Mouse (Mus musculus) gastrocnemius, postnatal 4 days (tissue): Measurements from ENCODE around the gene Erp44. TPM values are rescaled to one million over a fixed set of nuclear protein-coding genes. Genes with fewer than 3 reads are reported as not detected.

Experiments
- DNase-seq, 2 experiments: peaks; one replicate each; pipeline ENCODE4 v3.0.0; 2021 to 2022; ENCODE audit warnings: low spot score in 2 of 2, mixed read lengths in 2 of 2
- microRNA-seq: library from miRNA; unstranded; fragments of <30 nt; microRNA quantifications from one replicate; pipeline ENCODE4 v1.2.0, GENCODE M21; 2021
- total RNA-seq, 2 experiments: library from RNA; stranded (reverse); gene quantifications; 2 replicates each; pipeline ENCODE4 v1.2.3; 2021

Gene Erp44
- total RNA-seq, 2 experiments from 2014 or later = 37.0 to 39.6 TPM

GRCm38 (mm10) chr4:48242482-48242881, 36.9 kb downstream of the Erp44 start:
- DNase-seq = no peak

- no peak for DNase-seq
Measured at GRCm38 (mm10) chr4:48239046-48239445, 40.3 kb downstream of the Erp44 start.

- no peak for DNase-seq
Measured at GRCm38 (mm10) chr4:48236721-48237120, 42.6 kb downstream of the Erp44 start.

GRCm38 (mm10) chr4:48226800-48227199, 52.6 kb downstream of the Erp44 start:
- DNase-seq = no peak

GRCm38 (mm10) chr4:48225604-48226003, 53.8 kb downstream of the Erp44 start:
- DNase-seq = no peak

GRCm38 (mm10) chr4:48225173-48225572, 54.2 kb downstream of the Erp44 start:
- peak; percentile 33 to 65 for DNase-seq

- no peak for DNase-seq
Measured at GRCm38 (mm10) chr4:48203564-48203963, 75.8 kb downstream of the Erp44 start.

GRCm38 (mm10) chr4:48198447-48198846, 80.9 kb downstream of the Erp44 start:
- no peak for DNase-seq

- no peak for DNase-seq
Measured at GRCm38 (mm10) chr4:48197925-48198324, 81.4 kb downstream of the Erp44 start.

GRCm38 (mm10) chr4:48182115-48182806, 97.1 kb downstream of the Erp44 start:
- DNase-seq = no peak

- no peak for DNase-seq
Measured at GRCm38 (mm10) chr4:48181366-48181765, 98.0 kb downstream of the Erp44 start.

GRCm38 (mm10) chr4:48180922-48181321, 98.4 kb downstream of the Erp44 start:
- no peak for DNase-seq

- no peak for DNase-seq
Measured at GRCm38 (mm10) chr4:48175666-48176065, 103.7 kb downstream of the Erp44 start.

- no peak for DNase-seq
Measured at GRCm38 (mm10) chr4:48163851-48164250, 115.5 kb downstream of the Erp44 start.

- DNase-seq = no peak
Measured at GRCm38 (mm10) chr4:48160386-48160785, 119.0 kb downstream of the Erp44 start.

GRCm38 (mm10) chr4:48155864-48156263, 123.5 kb downstream of the Erp44 start:
- no peak for DNase-seq

- DNase-seq = no peak
Measured at GRCm38 (mm10) chr4:48153229-48153628, 126.1 kb downstream of the Erp44 start.

GRCm38 (mm10) chr4:48149492-48149891, 129.9 kb downstream of the Erp44 start:
- no peak for DNase-seq

Small RNAs within 50 kb of the gene (microRNA-seq; reads per million reads assigned to microRNA genes)
- not detected for gene Mir1958

Other genes with a start within 250 kb of the Erp44 start
- 1 to 10 TPM; 1.5 to 1.6 TPM for gene Nr4a3, start 234.4 kb downstream of the Erp44 start, total RNA-seq
- gene Stx17, start 154.6 kb downstream of the Erp44 start, total RNA-seq = 10 to 100 TPM; 35.7 to 36.4 TPM
- gene Invs, start 202 bp upstream of the Erp44 start, total RNA-seq = 1 to 10 TPM; 6.7 to 7.0 TPM
- 10 to 100 TPM; 15.2 to 19.3 TPM for gene Tex10, start 193.9 kb upstream of the Erp44 start, total RNA-seq